Mouse (Mus musculus): ENCODE data around the gene A830018L16Rik. TPM values are rescaled to one million over a fixed set of nuclear protein-coding genes. Genes with fewer than 3 reads are reported as not detected.

The A830018L16Rik gene
- polyA plus RNA-seq (2012; ENCODE audit: low replicate concordance) = not detected in 2 replicates

GRCm38 (mm10) chr1:11413894-11414556 lies at the start of gene A830018L16Rik:
A830018L16Rik (plus strand) TSS chr1:11414105.

